ENCODE assay signal across 14 mouse cellular contexts in genomic region chr13:63317681-63318104, GRCm38 (mm10).
DNase-seq lines count a peak whose midpoint lies in the region; ATAC-seq and TF ChIP-seq lines count a peak whose summit lies in the region.
"Had no signal": no experiment of that assay in that cellular context is flagged by ENCODE, and none has a peak within 500 bp of the region (broad histone marks: within the 10 kb centered on the region; RNA-seq: fewer than 3 reads in every experiment).

No protein-coding gene starts in this region.

- 46% methylated on average over 7 of the region's 7 CpGs for WGBS in forebrain, embryonic 13.5 days
- WGBS in forebrain, embryonic 12.5 days: 58% methylated on average over 7 of the region's 7 CpGs

- no peak overlapping the region for H3K4me3 ChIP-seq in forebrain, embryonic 13.5 days
- H3K4me3 ChIP-seq in forebrain, embryonic 12.5 days (replicated peaks): no peak overlapping the region
- H3K4me3 ChIP-seq: liver, embryonic 13.5 days; midbrain, embryonic 12.5 days had no signal

- H3K27ac ChIP-seq in forebrain, embryonic 13.5 days: no peak overlapping the region
- H3K27ac ChIP-seq in forebrain, embryonic 12.5 days: no peak overlapping the region
- H3K27ac ChIP-seq: liver, embryonic 13.5 days; midbrain, embryonic 12.5 days had no signal

- no peak for TF ChIP-seq POLR2A in brain, embryonic 14.5 days (IDR thresholded peaks at IDR 0.05; ENCODE audit: borderline replicate concordance, extremely low read depth, insufficient read depth, insufficient read length, poor library complexity, severe bottlenecking)

- peaks cover 10% of the 10 kb centered on the region for H3K4me1 ChIP-seq in forebrain, embryonic 13.5 days
- H3K4me1 ChIP-seq in forebrain, embryonic 12.5 days: no peaks in the 10 kb centered on the region; the same call in 1 of the 2 replicates

- H3K27me3 ChIP-seq in forebrain, embryonic 13.5 days: no peaks in the 10 kb centered on the region
- no peaks in the 10 kb centered on the region for H3K27me3 ChIP-seq in forebrain, embryonic 12.5 days
- H3K27me3 ChIP-seq: liver, embryonic 13.5 days; midbrain, embryonic 12.5 days had no signal

- peak; percentile 58 for DNase-seq in layer of hippocampus, adult 11-12 months (ENCODE audit: low spot score)
- DNase-seq in layer of hippocampus, postnatal 14 days (ENCODE audit: low spot score in 2 of 2): no peak
- DNase-seq in adrenal gland, postnatal 14 days: peak; percentile 62
- DNase-seq in brain, embryonic 14.5 days (ENCODE audit: low read depth): peak; percentile 52
- no peak for DNase-seq in c-Kit-positive CD71-positive TER-119-positive erythroid progenitor cells, embryonic 14.5 days (ENCODE audit: low spot score)
- DNase-seq in spleen, adult 12 weeks (ENCODE audit: low spot score): no peak
- DNase-seq: heart, adult 11 months; layer of hippocampus, postnatal 36 days; liver, embryonic 13.5 days; lung, postnatal 14 days had no signal

- 0 out of 2 replicates have a peak, but pooled peaks have one; percentile 33 for ATAC-seq in forebrain, embryonic 13.5 days
- ATAC-seq in forebrain, embryonic 12.5 days (ENCODE audit: low FRiP score): no peak
- ATAC-seq: inflammation-experienced regulatory T-cells, adult 6 months had no signal

- H3K4me2 ChIP-seq in forebrain, embryonic 13.5 days: no peak overlapping the region
- no peak overlapping the region for H3K4me2 ChIP-seq in forebrain, embryonic 12.5 days
- H3K4me2 ChIP-seq: liver, embryonic 13.5 days; midbrain, embryonic 12.5 days had no signal

- H3K36me3 ChIP-seq in forebrain, embryonic 13.5 days (ENCODE audit: poor library complexity, severe bottlenecking): peaks cover 10% of the 10 kb centered on the region; the same call in 1 of the 2 replicates
- H3K36me3 ChIP-seq in forebrain, embryonic 12.5 days (replicated peaks): peaks cover 10% of the 10 kb centered on the region

- H3K9ac ChIP-seq in forebrain, embryonic 13.5 days: no peak overlapping the region
- H3K9ac ChIP-seq in forebrain, embryonic 12.5 days: no peak overlapping the region
- H3K9ac ChIP-seq: liver, embryonic 13.5 days; midbrain, embryonic 12.5 days had no signal

- no peak for TF ChIP-seq CTCF in brain, embryonic 14.5 days (IDR thresholded peaks at IDR 0.05; ENCODE audit: borderline replicate concordance, extremely low read depth, insufficient read depth, insufficient read length)

- H3K9me3 ChIP-seq in forebrain, embryonic 13.5 days (replicated peaks): no peaks in the 10 kb centered on the region
- no peaks in the 10 kb centered on the region for H3K9me3 ChIP-seq in forebrain, embryonic 12.5 days
- H3K9me3 ChIP-seq: liver, embryonic 13.5 days; midbrain, embryonic 12.5 days had no signal

Comparison
In these comparisons a context has a peak if more than half of its experiments do, and no peak if none do; other contexts are left out.
1. DNase-seq: peak in layer of hippocampus, adult 11-12 months (single experiment), adrenal gland, postnatal 14 days (single experiment) and brain, embryonic 14.5 days (single experiment); none in layer of hippocampus, postnatal 14 days (0 of 2), c-Kit-positive CD71-positive TER-119-positive erythroid progenitor cells, embryonic 14.5 days (single experiment) and spleen, adult 12 weeks (single experiment).